Mouse (Mus musculus) liver, adult 2 months (tissue): ENCODE measurements at regions not wholly inside any gene's neighbourhood (a gene's known extent, or its start where the extent isn't known, plus 50 kb on each side); places are given as distances from the start of the nearest gene placed in this dataset.

Source experiments
- CTCF ChIP-seq: fragments of 200-500 bp; IDR thresholded peaks from 2 replicates; pipeline ENCODE4 v1.5.1; 2011; ENCODE audit warnings: low read depth, low read length, control low read depth
- POLR2A ChIP-seq: fragments of 200-500 bp; IDR thresholded peaks from 2 replicates; pipeline ENCODE4 v1.6.1; 2011; ENCODE audit warnings: low read length, control low read depth; ENCODE audit not compliant: insufficient read depth; ENCODE audit errors: extremely low read depth

GRCm38 (mm10) chr9:61607576-61607975 lies 235.4 kb downstream of the Tle3 start:
- TF ChIP-seq POLR2A = no peak
- no peak for TF ChIP-seq CTCF
